Mouse (Mus musculus): ENCODE measurements around the gene Hmga1.

GRCm38 (mm10) chr17:27508002-27508401 lies 48.3 kb upstream of the Hmga1 start:
- TF ChIP-seq CTCF (IDR thresholded peaks at IDR 0.05; ENCODE audit: control insufficient read depth, insufficient read depth, insufficient read length) (no peak), USF1 (IDR thresholded peaks at IDR 0.05; ENCODE audit: low read depth) (no peak), MYOG (IDR thresholded peaks at IDR 0.05; ENCODE audit: control insufficient read depth, extremely low read depth, insufficient read length) (no peak), MAX (IDR thresholded peaks at IDR 0.05) (no peak), MYOD1 (IDR thresholded peaks at IDR 0.05; ENCODE audit: control insufficient read depth, insufficient read length, low read depth) (no peak), CEBPB (IDR thresholded peaks at IDR 0.05; ENCODE audit: low read depth) (no peak)

Data from C2C12 (cell line).